Mouse (Mus musculus): Measurements from ENCODE around the gene 2610301B20Rik. TPM values are rescaled to one million over a fixed set of nuclear protein-coding genes. Genes with fewer than 3 reads are reported as not detected.

2610301B20Rik gene
- polyA plus RNA-seq, 1 experiment: 9.5 TPM

- TF ChIP-seq MAX (IDR thresholded peaks at IDR 0.05; ENCODE audit: low read depth): no peak
- TF ChIP-seq TCF3 (IDR thresholded peaks at IDR 0.05; ENCODE audit: insufficient read length, low read depth): no peak
- TF ChIP-seq CEBPB (IDR thresholded peaks at IDR 0.05; ENCODE audit: insufficient read depth, poor library complexity, severe bottlenecking): no peak
- no peak for TF ChIP-seq MYOD1 (IDR thresholded peaks at IDR 0.05; ENCODE audit: control insufficient read depth in 1 of 3, insufficient read length in 2 of 3, low read depth in 2 of 3)
- TF ChIP-seq MYOG (IDR thresholded peaks at IDR 0.05; ENCODE audit: control insufficient read depth in 1 of 3, insufficient read depth in 1 of 3, insufficient read length in 2 of 3, low read depth in 2 of 3): no peak
- TF ChIP-seq POLR2A (IDR thresholded peaks at IDR 0.05; ENCODE audit: insufficient read length, low read depth): no peak
- TF ChIP-seq SRF (IDR thresholded peaks at IDR 0.05; ENCODE audit: control insufficient read depth, insufficient read length, low read depth): no peak
- TF ChIP-seq E2F4 (IDR thresholded peaks at IDR 0.05; ENCODE audit: insufficient read depth): no peak
- TF ChIP-seq REST (IDR thresholded peaks at IDR 0.05; ENCODE audit: insufficient read depth, insufficient read length): no peak
- TF ChIP-seq TCF12 (IDR thresholded peaks at IDR 0.05; ENCODE audit: insufficient read depth, poor library complexity, severe bottlenecking): no peak
- no peaks in the 10 kb centered on the region for H3K27me3 ChIP-seq (ENCODE audit: control insufficient read depth, insufficient read depth, insufficient read length)
- H3K36me3 ChIP-seq (ENCODE audit: control insufficient read depth, insufficient read depth): no peaks in the 10 kb centered on the region
- H3K4me3 ChIP-seq: no peak overlapping the region
- no peak overlapping the region for H3K4me2 ChIP-seq (ENCODE audit: low read depth)
- H3ac ChIP-seq (ENCODE audit: control insufficient read depth, insufficient read length): no peak overlapping the region
- H3K79me2 ChIP-seq (ENCODE audit: control insufficient read depth, insufficient read depth): no peaks in the 10 kb centered on the region
Measured at GRCm38 (mm10) chr4:10932091-10932745, 57.9 kb downstream of the 2610301B20Rik start.

- H3K4me2 ChIP-seq (ENCODE audit: low read depth): no peak overlapping the region
- no peaks in the 10 kb centered on the region for H3K27me3 ChIP-seq (ENCODE audit: control insufficient read depth, insufficient read depth, insufficient read length)
- H3K79me2 ChIP-seq (ENCODE audit: control insufficient read depth, insufficient read depth): no peaks in the 10 kb centered on the region
- no peaks in the 10 kb centered on the region for H3K36me3 ChIP-seq (ENCODE audit: control insufficient read depth, insufficient read depth)
- no peak overlapping the region for H3ac ChIP-seq (ENCODE audit: control insufficient read depth, insufficient read length)
- TF ChIP-seq E2F4 (IDR thresholded peaks at IDR 0.05; ENCODE audit: insufficient read depth): no peak
- TF ChIP-seq POLR2A (IDR thresholded peaks at IDR 0.05; ENCODE audit: insufficient read length, low read depth): no peak
- TF ChIP-seq MAX (IDR thresholded peaks at IDR 0.05; ENCODE audit: low read depth): no peak
- no peak for TF ChIP-seq MYOG (IDR thresholded peaks at IDR 0.05; ENCODE audit: control insufficient read depth in 1 of 3, insufficient read depth in 1 of 3, insufficient read length in 2 of 3, low read depth in 2 of 3)
- no peak for TF ChIP-seq MYOD1 (IDR thresholded peaks at IDR 0.05; ENCODE audit: control insufficient read depth in 1 of 3, insufficient read length in 2 of 3, low read depth in 2 of 3)
- no peak for TF ChIP-seq TCF3 (IDR thresholded peaks at IDR 0.05; ENCODE audit: insufficient read length, low read depth)
- no peak for TF ChIP-seq SRF (IDR thresholded peaks at IDR 0.05; ENCODE audit: control insufficient read depth, insufficient read length, low read depth)
- TF ChIP-seq POLR2AphosphoS2 (IDR thresholded peaks at IDR 0.05; ENCODE audit: insufficient read length, low read depth): no peak
- no peak for TF ChIP-seq REST (IDR thresholded peaks at IDR 0.05; ENCODE audit: insufficient read depth, insufficient read length)
- TF ChIP-seq USF1 (IDR thresholded peaks at IDR 0.05; ENCODE audit: low read depth): no peak
- no peak for TF ChIP-seq TCF12 (IDR thresholded peaks at IDR 0.05; ENCODE audit: insufficient read depth, poor library complexity, severe bottlenecking)
- TF ChIP-seq CEBPB (IDR thresholded peaks at IDR 0.05; ENCODE audit: insufficient read depth, poor library complexity, severe bottlenecking): no peak
- H3K4me3 ChIP-seq: no peak overlapping the region
Measured at GRCm38 (mm10) chr4:10932782-10933181, 58.5 kb downstream of the 2610301B20Rik start.

DNA sequence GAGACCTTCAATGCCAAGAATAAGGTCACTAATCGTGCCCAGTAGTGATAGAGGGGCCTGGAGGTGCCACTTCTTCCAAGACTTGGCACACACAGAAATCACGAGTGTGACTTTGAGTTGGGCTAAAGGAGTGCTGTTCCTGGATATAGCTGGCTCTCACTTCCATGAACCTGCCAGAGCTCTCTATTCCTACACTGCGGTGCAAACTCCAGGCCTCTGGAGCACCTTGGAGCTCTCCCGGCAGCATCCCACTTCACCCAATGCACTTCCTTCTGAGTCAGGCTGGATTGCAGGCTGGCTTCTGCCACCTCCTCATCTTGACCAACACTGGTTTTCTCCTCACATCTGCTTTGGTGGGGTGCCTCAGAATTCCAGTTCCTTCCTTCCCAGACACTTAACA lies 62.5 kb downstream of the 2610301B20Rik start:
- no peak overlapping the region for H3ac ChIP-seq (ENCODE audit: control insufficient read depth, insufficient read length)
- H3K4me2 ChIP-seq (ENCODE audit: low read depth): no peak overlapping the region
- no peak overlapping the region for H3K4me3 ChIP-seq
- TF ChIP-seq USF1 (IDR thresholded peaks at IDR 0.05; ENCODE audit: low read depth) (no peak), POLR2A (IDR thresholded peaks at IDR 0.05; ENCODE audit: insufficient read length, low read depth) (no peak), TCF12 (IDR thresholded peaks at IDR 0.05; ENCODE audit: insufficient read depth, poor library complexity, severe bottlenecking) (no peak), TCF3 (IDR thresholded peaks at IDR 0.05; ENCODE audit: insufficient read length, low read depth) (no peak), SRF (IDR thresholded peaks at IDR 0.05; ENCODE audit: control insufficient read depth, insufficient read length, low read depth) (no peak), MYOG (IDR thresholded peaks at IDR 0.05; ENCODE audit: control insufficient read depth in 1 of 3, insufficient read depth in 1 of 3, insufficient read length in 2 of 3, low read depth in 2 of 3) (no peak), MYOD1 (IDR thresholded peaks at IDR 0.05; ENCODE audit: control insufficient read depth in 1 of 3, insufficient read length in 2 of 3, low read depth in 2 of 3) (no peak), POLR2AphosphoS2 (IDR thresholded peaks at IDR 0.05; ENCODE audit: insufficient read length, low read depth) (no peak), CEBPB (IDR thresholded peaks at IDR 0.05; ENCODE audit: insufficient read depth, poor library complexity, severe bottlenecking) (no peak), REST (IDR thresholded peaks at IDR 0.05; ENCODE audit: insufficient read depth, insufficient read length) (no peak), E2F4 (IDR thresholded peaks at IDR 0.05; ENCODE audit: insufficient read depth) (no peak), MAX (IDR thresholded peaks at IDR 0.05; ENCODE audit: low read depth) (no peak)
- H3K79me2 ChIP-seq (ENCODE audit: control insufficient read depth, insufficient read depth): no peaks in the 10 kb centered on the region
- H3K27me3 ChIP-seq (ENCODE audit: control insufficient read depth, insufficient read depth, insufficient read length): no peaks in the 10 kb centered on the region
- H3K36me3 ChIP-seq (ENCODE audit: control insufficient read depth, insufficient read depth): no peaks in the 10 kb centered on the region

Measured in myocyte (in vitro differentiated cells).